Mouse (Mus musculus): ENCODE measurements around the gene Gm10073. TPM values are rescaled to one million over a fixed set of nuclear protein-coding genes. Genes with fewer than 3 reads are reported as not detected.
"Not testable (repeated sequence)": the region's sequence is repeated elsewhere in the genome, so short reads cannot be mapped to it uniquely, and the experiment has no call there.

Gm10073 gene
- polyA plus RNA-seq, 1 experiment, result 10.6 TPM

DNA sequence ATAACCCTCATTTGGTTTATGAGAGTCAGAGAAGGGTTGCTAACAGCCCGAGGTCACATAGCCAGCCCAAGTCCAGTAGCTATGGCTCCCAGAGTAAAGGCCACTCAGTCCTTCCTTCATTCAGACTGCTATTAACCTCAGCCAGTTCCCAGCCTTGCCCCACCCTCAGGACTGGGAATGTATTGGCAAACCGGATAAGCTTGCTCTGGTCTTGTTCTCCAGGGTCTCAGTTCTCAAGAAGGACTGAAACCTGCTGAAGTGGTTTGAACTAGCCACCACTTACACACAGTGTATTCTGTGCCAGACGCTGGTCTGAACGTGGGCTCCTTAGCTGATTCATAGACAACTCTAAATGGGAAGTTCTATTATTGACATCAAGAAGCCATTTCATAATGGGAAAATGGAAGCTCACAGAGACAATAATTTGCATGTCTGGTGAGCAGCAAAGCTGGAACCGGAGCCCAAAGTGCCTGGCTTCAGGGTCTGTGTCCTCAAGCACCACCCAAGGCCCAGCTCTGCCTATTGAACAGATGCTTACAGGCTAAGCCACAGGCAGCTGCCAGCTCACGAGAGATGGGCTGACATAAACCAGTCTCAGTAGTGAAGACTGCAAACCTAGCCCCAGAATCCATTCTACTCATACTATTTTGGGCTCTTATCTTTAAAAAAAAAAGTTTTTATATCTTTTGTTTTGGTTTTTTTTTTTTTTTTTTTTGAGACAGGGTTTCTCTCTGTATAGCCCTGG lies 8.3 kb upstream of the Gm10073 start:
- H3K36me3 ChIP-seq (replicated peaks; ENCODE audit: low read length), result no peaks in the 10 kb centered on the region
- H3K4me1 ChIP-seq, result peaks cover 9% of the 10 kb centered on the region; the same call in 1 of the 2 replicates
- no peak overlapping the region for H3K4me3 ChIP-seq (replicated peaks)
- TF ChIP-seq GATA1 (IDR thresholded peaks at IDR 0.05; ENCODE audit: borderline replicate concordance, low read length), result no peak
- TF ChIP-seq FLI1 (IDR thresholded peaks at IDR 0.05; ENCODE audit: low read length), result no peak
- peaks cover 9% of the 10 kb centered on the region for H3K27me3 ChIP-seq (replicated peaks)
- peaks cover 11% of the 10 kb centered on the region for H3K9me3 ChIP-seq

DNA sequence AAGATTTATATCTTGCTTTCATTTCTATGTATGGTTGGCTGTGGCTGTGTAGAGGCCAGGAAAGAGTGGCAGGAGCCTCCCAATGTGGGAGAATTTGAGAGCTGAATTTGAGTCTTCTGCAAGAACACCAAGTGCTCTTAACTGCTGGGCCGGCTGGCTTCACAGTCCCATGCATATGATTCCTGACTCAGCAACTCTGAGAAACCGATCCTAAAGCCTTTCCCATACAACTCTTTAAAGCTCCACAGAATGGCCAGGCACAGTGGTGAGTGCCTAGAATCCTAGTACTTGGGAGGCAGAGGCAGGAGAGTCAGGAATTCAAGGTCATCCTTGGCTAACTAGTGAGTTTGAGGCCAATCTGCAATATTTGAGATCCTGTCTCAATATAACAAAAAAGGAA lies 6.2 kb upstream of the Gm10073 start:
- Histone ChIP-seq H3K36me3 (replicated peaks; ENCODE audit: low read length) (no peaks in the 10 kb centered on the region), H3K9me3 (peaks cover 11% of the 10 kb centered on the region), H3K4me1 (peaks cover 10% of the 10 kb centered on the region; the same call in 1 of the 2 replicates), H3K27me3 (replicated peaks) (peaks cover 9% of the 10 kb centered on the region), H3K4me3 (replicated peaks) (no peak overlapping the region)
- TF ChIP-seq GATA1 (IDR thresholded peaks at IDR 0.05; ENCODE audit: borderline replicate concordance, low read length), result no peak
- TF ChIP-seq FLI1 (IDR thresholded peaks at IDR 0.05; ENCODE audit: low read length), result no peak

DNA sequence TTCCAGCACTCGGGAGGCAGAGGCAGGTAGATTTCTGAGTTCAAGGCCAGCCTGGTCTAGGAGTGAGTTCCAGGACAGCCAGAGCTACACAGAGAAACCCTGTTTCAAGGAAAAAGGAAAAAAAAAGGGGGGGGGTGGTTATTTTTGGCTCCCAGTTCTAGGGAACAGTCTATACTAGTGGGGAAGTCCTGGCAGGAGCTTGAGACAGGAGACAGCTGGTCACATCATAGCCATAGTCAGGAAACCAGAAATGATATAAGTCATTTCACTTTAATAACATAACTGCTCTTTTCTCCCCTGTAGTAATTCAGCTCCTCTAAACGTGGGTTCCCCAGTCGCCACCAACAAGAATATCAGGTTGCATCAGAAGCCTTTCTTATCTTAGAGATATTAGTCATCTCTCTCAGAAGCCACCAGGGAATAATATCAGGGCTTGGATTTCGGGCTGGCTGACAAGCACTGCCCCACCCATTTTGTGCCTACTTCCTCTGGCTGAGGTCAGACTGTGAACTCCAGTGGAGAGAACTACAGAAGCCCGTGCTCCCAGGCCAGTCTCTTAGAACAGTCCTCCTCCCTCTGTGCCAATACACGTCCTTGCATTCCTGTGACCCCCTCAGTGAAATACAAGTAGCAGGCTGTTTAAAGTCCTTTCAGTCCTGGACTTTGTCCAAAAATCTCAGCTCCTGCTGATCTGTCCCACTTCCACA lies 3.7 kb upstream of the Gm10073 start:
- no peak overlapping the region for H3K4me3 ChIP-seq (replicated peaks)
- H3K4me1 ChIP-seq, result peaks cover 10% of the 10 kb centered on the region; the same call in 1 of the 2 replicates
- TF ChIP-seq FLI1 (IDR thresholded peaks at IDR 0.05; ENCODE audit: low read length) (no peak), GATA1 (IDR thresholded peaks at IDR 0.05; ENCODE audit: borderline replicate concordance, low read length) (no peak)
- H3K36me3 ChIP-seq (replicated peaks; ENCODE audit: low read length), result no peaks in the 10 kb centered on the region
- peaks cover 7% of the 10 kb centered on the region for H3K27me3 ChIP-seq (replicated peaks)
- H3K9me3 ChIP-seq, result no peaks in the 10 kb centered on the region

DNA sequence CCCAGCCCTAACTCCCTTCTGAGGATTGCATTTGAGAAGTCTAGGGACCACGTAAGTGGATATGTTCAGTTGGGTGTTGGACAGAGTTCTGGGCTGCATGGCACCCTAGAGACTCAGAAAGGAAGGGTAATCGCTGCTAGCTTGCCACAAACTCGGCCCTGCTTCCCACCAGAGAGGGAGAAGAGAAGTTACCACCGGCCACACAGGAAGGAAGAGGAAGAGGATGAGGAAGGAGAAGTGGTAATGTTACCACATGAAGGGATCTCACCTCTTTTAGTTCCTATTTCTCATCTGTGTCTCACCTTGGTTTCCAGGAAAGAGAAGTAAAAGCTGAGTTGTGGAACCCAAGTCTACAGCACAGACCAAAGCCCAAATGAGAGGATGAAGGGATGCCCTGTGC lies 1.0 kb upstream of the Gm10073 start:
- no peak overlapping the region for H3K4me3 ChIP-seq (replicated peaks)
- no peaks in the 10 kb centered on the region for H3K9me3 ChIP-seq
- no peaks in the 10 kb centered on the region for H3K36me3 ChIP-seq (replicated peaks; ENCODE audit: low read length)
- TF ChIP-seq GATA1 (IDR thresholded peaks at IDR 0.05; ENCODE audit: borderline replicate concordance, low read length) (no peak), FLI1 (IDR thresholded peaks at IDR 0.05; ENCODE audit: low read length) (no peak)
- peaks cover 11% of the 10 kb centered on the region for H3K27me3 ChIP-seq (replicated peaks)
- H3K4me1 ChIP-seq, result peaks cover 10% of the 10 kb centered on the region; the same call in 1 of the 2 replicates

DNA sequence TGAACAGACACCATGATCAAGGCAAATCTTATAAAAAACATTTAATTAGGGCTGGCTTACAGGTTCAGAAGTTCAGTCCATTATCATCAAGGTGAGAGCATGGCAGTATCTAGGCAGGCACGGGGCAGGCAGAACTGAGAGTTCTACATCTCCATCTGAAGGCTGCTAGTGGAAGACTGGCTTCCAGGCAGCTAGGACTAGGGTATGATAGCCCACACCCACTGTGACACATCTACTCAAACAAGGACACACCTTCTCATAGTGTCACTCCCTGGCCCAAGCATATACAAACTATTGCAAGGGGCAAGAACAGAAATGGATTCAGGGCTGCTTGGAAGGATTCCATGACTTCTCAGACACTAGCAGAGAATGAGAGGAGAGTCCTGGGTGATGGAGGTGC lies 1.1 kb downstream of the Gm10073 start:
- H3K4me1 ChIP-seq; H3K27me3 ChIP-seq (replicated peaks); H3K36me3 ChIP-seq (replicated peaks; ENCODE audit: low read length); H3K4me3 ChIP-seq (replicated peaks); H3K9me3 ChIP-seq: not testable (repeated sequence)

DNA sequence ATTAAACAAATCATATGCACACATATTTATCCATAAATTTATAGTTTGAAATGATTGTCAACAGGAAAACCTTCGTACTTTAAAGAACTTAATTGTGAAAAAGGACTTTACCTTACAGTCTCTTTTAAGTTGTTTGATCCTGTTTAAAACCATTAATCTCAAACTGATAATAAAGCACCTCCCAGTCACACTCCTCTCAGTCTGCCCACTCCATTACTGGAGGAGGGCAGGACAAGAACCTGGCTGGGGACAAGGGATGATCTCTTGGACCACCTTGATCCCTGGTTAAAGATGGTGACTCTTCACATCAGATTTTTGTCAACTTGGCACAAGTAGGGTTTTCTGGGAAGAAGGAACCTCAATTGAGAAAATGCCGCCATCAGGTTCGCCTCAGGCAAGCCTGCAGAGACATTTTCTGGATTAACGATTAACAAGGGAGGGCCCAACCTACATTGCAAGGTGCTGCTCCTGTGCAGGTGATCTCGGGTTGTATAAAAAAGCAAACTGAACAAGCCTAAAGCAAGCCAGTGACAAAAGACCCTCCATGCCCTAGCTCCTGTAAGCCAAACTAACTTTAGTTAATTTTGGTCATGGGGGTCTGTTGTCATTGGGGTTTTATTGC lies 1.6 kb downstream of the Gm10073 start:
- Histone ChIP-seq H3K9me3 (no peaks in the 10 kb centered on the region), H3K36me3 (replicated peaks; ENCODE audit: low read length) (no peaks in the 10 kb centered on the region), H3K4me3 (replicated peaks) (no peak overlapping the region), H3K4me1 (peaks cover 2% of the 10 kb centered on the region; the same call in 1 of the 2 replicates), H3K27me3 (replicated peaks) (peaks cover 9% of the 10 kb centered on the region)
- no peak for TF ChIP-seq GATA1 (IDR thresholded peaks at IDR 0.05; ENCODE audit: borderline replicate concordance, low read length)
- TF ChIP-seq FLI1 (IDR thresholded peaks at IDR 0.05; ENCODE audit: low read length), result no peak

DNA sequence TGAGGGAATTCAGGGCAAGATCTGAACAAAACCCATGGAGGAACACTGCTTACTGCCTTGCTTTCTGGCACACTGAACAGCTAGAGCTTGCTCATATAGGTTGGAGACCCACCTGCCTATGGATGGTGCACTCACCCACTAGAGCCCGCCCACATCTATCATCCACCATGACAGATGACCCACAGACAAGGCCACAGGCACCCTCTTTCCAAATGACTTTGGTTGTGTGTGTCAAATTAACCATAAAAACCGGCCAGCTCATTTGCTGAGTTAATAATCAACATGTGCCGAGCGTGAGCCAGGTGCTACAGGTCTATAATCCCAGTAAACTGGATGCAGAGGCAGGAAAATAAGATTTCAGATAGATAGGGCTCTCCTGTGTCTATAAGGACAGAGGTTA lies 2.9 kb downstream of the Gm10073 start:
- Histone ChIP-seq H3K27me3 (replicated peaks) (peaks cover 9% of the 10 kb centered on the region), H3K4me1 (no peaks in the 10 kb centered on the region), H3K4me3 (replicated peaks) (no peak overlapping the region), H3K9me3 (no peaks in the 10 kb centered on the region), H3K36me3 (replicated peaks; ENCODE audit: low read length) (no peaks in the 10 kb centered on the region)
- TF ChIP-seq GATA1 (IDR thresholded peaks at IDR 0.05; ENCODE audit: borderline replicate concordance, low read length) (no peak), FLI1 (IDR thresholded peaks at IDR 0.05; ENCODE audit: low read length) (no peak)

DNA sequence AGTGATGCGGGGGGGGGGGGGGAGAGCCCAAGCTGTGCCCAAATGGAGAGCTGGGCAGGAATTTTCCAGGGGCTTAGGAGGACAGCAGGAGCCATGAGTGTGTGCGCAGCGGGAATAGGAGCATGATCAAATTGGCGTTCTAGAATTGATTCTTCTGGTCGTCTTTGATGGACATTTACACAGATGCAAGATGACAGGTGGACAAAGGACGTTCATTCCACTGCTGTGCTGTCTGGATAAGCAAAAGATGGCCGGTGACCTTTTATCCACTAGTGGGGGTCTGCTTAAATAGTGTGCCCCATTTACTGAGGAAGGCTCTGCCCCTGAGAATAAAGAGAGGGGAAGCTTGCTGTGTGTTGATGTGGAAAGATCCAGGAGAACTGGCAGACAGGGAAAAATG lies 4.3 kb downstream of the Gm10073 start:
- TF ChIP-seq GATA1 (IDR thresholded peaks at IDR 0.05; ENCODE audit: borderline replicate concordance, low read length) (no peak), FLI1 (IDR thresholded peaks at IDR 0.05; ENCODE audit: low read length) (no peak)
- H3K4me1 ChIP-seq, result no peaks in the 10 kb centered on the region
- no peaks in the 10 kb centered on the region for H3K9me3 ChIP-seq
- peaks cover 4% of the 10 kb centered on the region for H3K27me3 ChIP-seq (replicated peaks)
- no peaks in the 10 kb centered on the region for H3K36me3 ChIP-seq (replicated peaks; ENCODE audit: low read length)
- no peak overlapping the region for H3K4me3 ChIP-seq (replicated peaks)

DNA sequence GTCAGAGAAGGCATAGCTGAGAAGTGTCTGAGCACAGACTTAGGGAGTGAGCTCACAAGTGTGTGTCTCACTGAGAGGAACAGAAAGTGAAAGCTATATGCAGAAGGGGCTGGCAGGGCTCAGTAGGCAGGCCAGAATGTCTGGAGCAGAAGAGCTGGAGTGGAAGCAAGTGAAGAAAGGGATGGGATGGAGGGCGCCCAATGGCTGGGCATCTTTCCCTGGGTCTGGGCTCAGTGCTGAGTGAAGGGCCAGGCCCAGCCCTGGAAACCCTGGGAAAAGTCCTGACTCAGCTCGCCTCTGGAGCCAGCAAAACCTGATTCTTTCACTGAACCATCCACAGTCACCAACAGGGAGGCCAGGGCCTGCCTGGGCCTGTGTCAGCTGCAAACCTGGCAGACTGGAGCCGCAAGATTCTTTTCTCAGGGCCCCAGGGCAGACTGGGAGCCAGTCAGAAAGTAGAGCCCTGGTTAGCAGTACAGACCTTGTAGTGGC lies 9.5 kb downstream of the Gm10073 start:
- H3K27me3 ChIP-seq (replicated peaks), result peaks cover 16% of the 10 kb centered on the region
- H3K4me3 ChIP-seq (replicated peaks), result no peak overlapping the region
- peaks cover 10% of the 10 kb centered on the region for H3K4me1 ChIP-seq
- no peaks in the 10 kb centered on the region for H3K9me3 ChIP-seq
- no peaks in the 10 kb centered on the region for H3K36me3 ChIP-seq (replicated peaks; ENCODE audit: low read length)
- no peak for TF ChIP-seq GATA1 (IDR thresholded peaks at IDR 0.05; ENCODE audit: borderline replicate concordance, low read length)
- no peak for TF ChIP-seq FLI1 (IDR thresholded peaks at IDR 0.05; ENCODE audit: low read length)
